Mouse (Mus musculus): ENCODE data around the gene Hagh. TPM values are rescaled to one million over a fixed set of nuclear protein-coding genes. Genes with fewer than 3 reads are reported as not detected.

The Hagh gene
- total RNA-seq, 1 experiment from 2014 or later = 23.2 TPM

- ATAC-seq (replicated peaks; ENCODE audit: insufficient number of reproducible peaks, low FRiP score, low TSS enrichment, poor library complexity, severe bottlenecking) = no peak
Measured at GRCm38 (mm10) chr17:24896241-24896992, 56.5 kb downstream of the Hagh start, which contains the start of gene Nme3. Gene Nme3, plus strand, starts transcription at chr17:24896500.

GRCm38 (mm10) chr17:24896993-24897269 lies 57.0 kb downstream of the Hagh start:
- ATAC-seq (replicated peaks; ENCODE audit: insufficient number of reproducible peaks, low FRiP score, low TSS enrichment, poor library complexity, severe bottlenecking) = no peak

GRCm38 (mm10) chr17:24897600-24897999 lies 57.7 kb downstream of the Hagh start:
- ATAC-seq (replicated peaks; ENCODE audit: insufficient number of reproducible peaks, low FRiP score, low TSS enrichment, poor library complexity, severe bottlenecking) = no peak

- ATAC-seq (replicated peaks; ENCODE audit: insufficient number of reproducible peaks, low FRiP score, low TSS enrichment, poor library complexity, severe bottlenecking) = no peak
Measured at GRCm38 (mm10) chr17:24898041-24898854, 58.3 kb downstream of the Hagh start.

- no peak for ATAC-seq (replicated peaks; ENCODE audit: insufficient number of reproducible peaks, low FRiP score, low TSS enrichment, poor library complexity, severe bottlenecking)
Measured at GRCm38 (mm10) chr17:24899153-24899552, 59.2 kb downstream of the Hagh start.

- ATAC-seq (replicated peaks; ENCODE audit: insufficient number of reproducible peaks, low FRiP score, low TSS enrichment, poor library complexity, severe bottlenecking) = no peak
Measured at GRCm38 (mm10) chr17:24900014-24900413, 60.1 kb downstream of the Hagh start.

- ATAC-seq (replicated peaks; ENCODE audit: insufficient number of reproducible peaks, low FRiP score, low TSS enrichment, poor library complexity, severe bottlenecking) = no peak
Measured at GRCm38 (mm10) chr17:24902124-24902523, 62.2 kb downstream of the Hagh start.

GRCm38 (mm10) chr17:24902671-24903474 lies 62.9 kb downstream of the Hagh start:
- ATAC-seq (replicated peaks; ENCODE audit: insufficient number of reproducible peaks, low FRiP score, low TSS enrichment, poor library complexity, severe bottlenecking) = no peak

GRCm38 (mm10) chr17:24903767-24904166 lies 63.8 kb downstream of the Hagh start:
- no peak for ATAC-seq (replicated peaks; ENCODE audit: insufficient number of reproducible peaks, low FRiP score, low TSS enrichment, poor library complexity, severe bottlenecking)

GRCm38 (mm10) chr17:24907591-24907990 lies 67.6 kb downstream of the Hagh start:
- no peak for ATAC-seq (replicated peaks; ENCODE audit: insufficient number of reproducible peaks, low FRiP score, low TSS enrichment, poor library complexity, severe bottlenecking)

GRCm38 (mm10) chr17:24913984-24914383 lies 74.0 kb downstream of the Hagh start:
- no peak for ATAC-seq (replicated peaks; ENCODE audit: insufficient number of reproducible peaks, low FRiP score, low TSS enrichment, poor library complexity, severe bottlenecking)

Other genes with a start within 250 kb of the Hagh start
- gene Tsc2, start 207.5 kb upstream of the Hagh start, total RNA-seq (2017) = 20.2 to 53.0 TPM (median 29.4 TPM) in 3 replicates
- 2.5 to 2.6 TPM in 2 of 3 replicates, not detected in the other for gene Nthl1, start 207.5 kb upstream of the Hagh start, total RNA-seq (2017)
- 0.48 to 0.78 TPM in 2 of 3 replicates, not detected in the other for gene Slc9a3r2, start 189.8 kb upstream of the Hagh start, total RNA-seq (2017)
- gene Npw, start 181.7 kb upstream of the Hagh start, total RNA-seq (2017) = not detected in 3 replicates
- 14.6 to 21.7 TPM (median 15.7 TPM) in 3 replicates for gene Zfp598, start 170.5 kb upstream of the Hagh start, total RNA-seq (2017)
- gene Syngr3, start 150.2 kb upstream of the Hagh start, total RNA-seq (2017) = not detected in 3 replicates
- gene Gfer, start 144.0 kb upstream of the Hagh start, total RNA-seq (2017) = 12.4 to 19.8 TPM (median 15.4 TPM) in 3 replicates
- 0.48 to 3.0 TPM (median 2.1 TPM) in 3 replicates for gene Noxo1, start 143.9 kb upstream of the Hagh start, total RNA-seq (2017)
- gene Tbl3, start 132.5 kb upstream of the Hagh start, total RNA-seq (2017) = 9.7 to 19.8 TPM (median 18.6 TPM) in 3 replicates
- gene Rnf151, start 122.1 kb upstream of the Hagh start, total RNA-seq (2017) = 2.8 TPM in 1 of 3 replicates, not detected in the others
- 428 to 669 TPM (median 533 TPM) in 3 replicates for gene Rps2, start 122.0 kb upstream of the Hagh start, total RNA-seq (2017)
- 144 to 243 TPM (median 228 TPM) in 3 replicates for gene Ndufb10, start 115.7 kb upstream of the Hagh start, total RNA-seq (2017)
- gene Rpl3l, start 112.3 kb upstream of the Hagh start, total RNA-seq (2017) = 4.7 to 14.6 TPM (median 10.2 TPM) in 3 replicates
- gene Msrb1, start 103.5 kb upstream of the Hagh start, total RNA-seq (2017) = 248 to 361 TPM (median 344 TPM) in 3 replicates
- not detected in 3 replicates for gene Hs3st6, start 87.2 kb upstream of the Hagh start, total RNA-seq (2017)
- not detected in 3 replicates for gene Meiob, start 35.9 kb upstream of the Hagh start, total RNA-seq (2017)
- gene Fahd1, start 10.2 kb downstream of the Hagh start, total RNA-seq (2017) = 3.2 to 6.6 TPM (median 4.8 TPM) in 3 replicates
- gene Igfals, start 25.9 kb downstream of the Hagh start, total RNA-seq (2017) = 0.29 TPM in 1 of 3 replicates, not detected in the others
- 34.3 to 41.0 TPM (median 40.1 TPM) in 3 replicates for gene Nubp2, start 46.2 kb downstream of the Hagh start, total RNA-seq (2017)
- gene Spsb3, start 46.5 kb downstream of the Hagh start, total RNA-seq (2017) = 16.6 to 25.9 TPM (median 20.5 TPM) in 3 replicates
- gene Eme2, start 54.9 kb downstream of the Hagh start, total RNA-seq (2017) = 12.0 to 20.2 TPM (median 12.9 TPM) in 3 replicates
- 13.4 to 24.4 TPM (median 19.0 TPM) in 3 replicates for gene Mrps34, start 55.0 kb downstream of the Hagh start, total RNA-seq (2017)
- 28.0 to 48.6 TPM (median 30.1 TPM) in 3 replicates for gene Nme3, start 56.4 kb downstream of the Hagh start, total RNA-seq (2017)
- 46.0 to 84.3 TPM (median 50.2 TPM) in 3 replicates for gene Mapk8ip3, start 96.8 kb downstream of the Hagh start, total RNA-seq (2017)
- gene Jpt2, start 120.5 kb downstream of the Hagh start, total RNA-seq (2017) = 13.4 to 14.4 TPM (median 14.2 TPM) in 3 replicates
- gene Cramp1l, start 175.6 kb downstream of the Hagh start, total RNA-seq (2017) = 10.3 to 23.9 TPM (median 11.2 TPM) in 3 replicates
- 11.7 to 13.0 TPM (median 12.6 TPM) in 3 replicates for gene Ift140, start 175.9 kb downstream of the Hagh start, total RNA-seq (2017)
- gene Tmem204, start 243.4 kb downstream of the Hagh start, total RNA-seq (2017) = not detected in 3 replicates

All from monocyte, adult 5-6 weeks (primary cell).